Mouse (Mus musculus) myocyte (in vitro differentiated cells): ENCODE measurements at regions not wholly inside any gene's neighbourhood (a gene's known extent, or its start where the extent isn't known, plus 50 kb on each side); places are given as distances from the start of the nearest gene placed in this dataset.

Experiments used
- CEBPB ChIP-seq: IDR thresholded peaks from 2 replicates; pipeline ENCODE4 v1.6.1; 2011; ENCODE audit warnings: mild to moderate bottlenecking, moderate library complexity; ENCODE audit not compliant: poor library complexity, insufficient read depth, severe bottlenecking
- E2F4 ChIP-seq: IDR thresholded peaks from one replicate; pipeline ENCODE4 v1.6.1; 2011; ENCODE audit warnings: mild to moderate bottlenecking, control low read depth, moderate library complexity; ENCODE audit not compliant: insufficient read depth
- MAX ChIP-seq: IDR thresholded peaks from one replicate; pipeline ENCODE4 v1.6.1; 2011; ENCODE audit warnings: low read depth, mild to moderate bottlenecking, control low read depth
- MYOD1 ChIP-seq, 3 experiments: IDR thresholded peaks; one replicate each; pipeline ENCODE4 v1.6.1; 2011; ENCODE audit warnings: control low read depth in 2 of 3, low read depth in 2 of 3, mild to moderate bottlenecking in 2 of 3, moderate library complexity in 1 of 3; ENCODE audit not compliant: insufficient read length in 2 of 3, control insufficient read depth in 1 of 3
- MYOG ChIP-seq, 3 experiments: IDR thresholded peaks; one replicate each; pipeline ENCODE4 v1.6.1; 2011; ENCODE audit warnings: control low read depth in 2 of 3, low read depth in 2 of 3, mild to moderate bottlenecking in 2 of 3; ENCODE audit not compliant: insufficient read length in 2 of 3, control insufficient read depth in 1 of 3, insufficient read depth in 1 of 3
- POLR2A ChIP-seq: IDR thresholded peaks from one replicate; pipeline ENCODE4 v1.6.1; 2011; ENCODE audit warnings: low read depth, mild to moderate bottlenecking, control low read depth, moderate library complexity; ENCODE audit not compliant: insufficient read length
- POLR2AphosphoS2 ChIP-seq: IDR thresholded peaks from one replicate; pipeline ENCODE4 v1.6.1; 2011; ENCODE audit warnings: low read depth, control low read depth; ENCODE audit not compliant: insufficient read length
- REST ChIP-seq: IDR thresholded peaks from one replicate; pipeline ENCODE4 v1.6.1; 2011; ENCODE audit warnings: mild to moderate bottlenecking, control low read depth, moderate library complexity; ENCODE audit not compliant: insufficient read depth, insufficient read length
- SRF ChIP-seq: IDR thresholded peaks from one replicate; pipeline ENCODE4 v1.6.1; 2011; ENCODE audit warnings: low read depth; ENCODE audit not compliant: control insufficient read depth, insufficient read length
- TCF12 ChIP-seq: IDR thresholded peaks from one replicate; pipeline ENCODE4 v1.6.1; 2011; ENCODE audit warnings: mild to moderate bottlenecking, control low read depth; ENCODE audit not compliant: poor library complexity, insufficient read depth, severe bottlenecking
- TCF3 ChIP-seq: IDR thresholded peaks from one replicate; pipeline ENCODE4 v1.6.1; 2011; ENCODE audit warnings: low read depth, control low read depth; ENCODE audit not compliant: insufficient read length
- USF1 ChIP-seq: IDR thresholded peaks from one replicate; pipeline ENCODE4 v1.6.1; 2011; ENCODE audit warnings: low read depth, mild to moderate bottlenecking, control low read depth, moderate library complexity

GRCm38 (mm10) chr8:116435268-116435980, 69.3 kb upstream of the Dynlrb2 start:
- TF ChIP-seq SRF = no peak
- TF ChIP-seq POLR2A = no peak
- no peak for TF ChIP-seq TCF3
- TF ChIP-seq POLR2AphosphoS2 = no peak
- TF ChIP-seq TCF12 = no peak
- TF ChIP-seq MYOD1 (IDR thresholded peaks at IDR 0.05; ENCODE audit: control insufficient read depth in 1 of 3, insufficient read length in 2 of 3, low read depth in 2 of 3) = no peak
- TF ChIP-seq CEBPB = no peak
- no peak for TF ChIP-seq USF1
- no peak for TF ChIP-seq MAX
- no peak for TF ChIP-seq MYOG (IDR thresholded peaks at IDR 0.05; ENCODE audit: control insufficient read depth in 1 of 3, insufficient read depth in 1 of 3, insufficient read length in 2 of 3, low read depth in 2 of 3)
- TF ChIP-seq E2F4 = no peak
- TF ChIP-seq REST = no peak
